Mouse (Mus musculus) stomach, embryonic 14.5 days (tissue): ENCODE results near the gene Esrp2. TPM values are rescaled to one million over a fixed set of nuclear protein-coding genes. Genes with fewer than 3 reads are reported as not detected.

Source experiments
- ATAC-seq: fragments of 200-750 bp; cut with Nextera tagmentation; 2 replicates; pipeline ENCODE4 v1.8.0; 2017; ENCODE audit warnings: low read depth, moderate TSS enrichment; ENCODE audit not compliant: insufficient number of reproducible peaks, insufficient read depth, low FRiP score
- H3K27ac ChIP-seq: fragments of 300-500 bp; sonication (generic); 2 replicates; pipeline ENCODE4 v1.5.1; 2014; ENCODE audit warnings: mild to moderate bottlenecking, low read length, moderate library complexity, mixed read lengths
- H3K27me3 ChIP-seq: fragments of 300-500 bp; sonication (generic); 2 replicates; pipeline ENCODE4 v1.6.1; 2014; ENCODE audit warnings: low read length, control low read depth, mixed read lengths; ENCODE audit not compliant: control insufficient read depth, insufficient read depth
- H3K36me3 ChIP-seq: fragments of 300-500 bp; sonication (generic); 2 replicates; pipeline ENCODE4 v1.6.1; 2014; ENCODE audit warnings: mild to moderate bottlenecking, control low read depth, low read length, moderate library complexity, mixed read lengths; ENCODE audit not compliant: control insufficient read depth, insufficient read depth
- H3K4me1 ChIP-seq: fragments of 300-500 bp; sonication (generic); 2 replicates; pipeline ENCODE4 v1.6.1; 2014; ENCODE audit warnings: low read length, control low read depth, mixed read lengths; ENCODE audit not compliant: control insufficient read depth, insufficient read depth
- H3K4me2 ChIP-seq: fragments of 300-500 bp; sonication (generic); replicated peaks from 2 replicates; pipeline ENCODE4 v1.6.1; 2014; ENCODE audit warnings: low read depth, low read length, control low read depth
- H3K4me3 ChIP-seq: fragments of 300-500 bp; sonication (generic); 2 replicates; pipeline ENCODE4 v1.5.1; 2014; ENCODE audit warnings: low read depth, low read length, control low read depth
- H3K9ac ChIP-seq: fragments of 300-500 bp; sonication (generic); replicated peaks from 2 replicates; pipeline ENCODE4 v1.6.1; 2014; ENCODE audit warnings: low read depth, mild to moderate bottlenecking, control low read depth, low read length, moderate library complexity, mixed read lengths
- H3K9me3 ChIP-seq: fragments of 300-500 bp; sonication (generic); 2 replicates; pipeline ENCODE4 v1.6.1; 2016; ENCODE audit warnings: low read depth, low read length, control low read depth; ENCODE audit not compliant: control insufficient read depth
- WGBS: fragments of 180-500 bp; shearing (Covaris S2); extraction: QIAGEN DNeasy Blood & Tissue Kit; methylation state at CpG from one replicate; pipeline ENCODE4 v1.1.7; 2014; 5-methylcytosine and 5-hydroxymethylcytosine counted together
- polyA plus RNA-seq: library from polyadenylated mRNA; unstranded; fragments of >200 nt; fragmentation: Nextera tagmentation; extraction: Ambion mirVana; gene quantifications from 2 replicates; pipeline ENCODE4 v1.2.1, GENCODE M21; 2014

Esrp2 gene
- polyA plus RNA-seq: 30.0 and 35.4 TPM in 2 replicates

GRCm38 (mm10) chr8:106136156-106137130 lies at the start of gene Esrp2:
TSS of gene Esrp2 (minus strand) at chr8:106136974.
- Histone ChIP-seq H3K4me2 (peak within 1 kb of the TSS; percentile 75), H3K27me3 (peaks cover 15% of the 10 kb centered on the region), H3K4me3 (peak within 1 kb of the TSS; percentile 39), H3K27ac (peak within 1 kb of the TSS; percentile 94), H3K4me1 (peaks cover 10% of the 10 kb centered on the region; the same call in 1 of the 2 replicates), H3K9ac (peak within 1 kb of the TSS; percentile 47), H3K9me3 (no peaks in the 10 kb centered on the region), H3K36me3 (peaks cover 15% of the 10 kb centered on the region)
- ATAC-seq: peak; percentile 73
- WGBS: 1% methylated on average over 75 of the region's 86 CpGs

GRCm38 (mm10) chr8:106186394-106186793 lies 49.6 kb upstream of the Esrp2 start:
- peaks cover 10% of the 10 kb centered on the region for H3K36me3 ChIP-seq
- H3K4me1 ChIP-seq: no peaks in the 10 kb centered on the region
- no peaks in the 10 kb centered on the region for H3K27me3 ChIP-seq
- H3K4me3 ChIP-seq: no peak overlapping the region
- no peak overlapping the region for H3K27ac ChIP-seq
- 94% methylated on average over 3 of the region's 3 CpGs for WGBS
- no peaks in the 10 kb centered on the region for H3K9me3 ChIP-seq
- H3K4me2 ChIP-seq: no peak overlapping the region
- no peak for ATAC-seq
- no peak overlapping the region for H3K9ac ChIP-seq

DNA sequence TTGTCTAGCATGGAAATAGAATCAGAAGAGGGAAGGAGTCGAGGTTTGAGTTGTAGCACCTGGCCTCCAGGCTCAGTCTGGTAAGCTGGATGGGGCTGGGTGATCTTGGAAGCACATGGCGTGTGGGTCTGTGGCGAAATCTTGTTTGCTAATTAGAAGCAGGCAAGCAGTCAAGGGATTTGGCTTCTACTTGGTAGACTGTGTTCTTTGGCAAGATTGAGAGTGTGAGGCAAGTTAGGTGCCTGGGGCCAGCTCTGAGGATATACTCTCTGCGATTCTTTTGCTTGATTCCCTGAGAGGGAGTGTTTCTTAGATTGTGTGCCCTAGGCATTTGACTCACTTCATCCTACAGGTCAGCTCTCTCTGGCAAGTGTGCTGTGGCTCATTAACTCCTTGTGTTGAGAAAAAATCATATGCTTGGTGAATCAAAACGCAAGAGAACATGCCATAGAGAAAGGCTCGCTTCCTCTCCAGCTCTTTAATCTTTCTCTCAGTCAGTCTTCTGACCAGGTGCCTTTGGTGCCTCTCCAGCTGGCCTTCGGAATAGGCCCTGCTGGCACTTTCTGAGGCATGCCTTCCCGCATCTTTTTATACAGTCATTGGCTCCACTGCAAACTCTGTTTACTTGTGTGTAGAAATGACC lies 49.0 kb upstream of the Esrp2 start:
- WGBS: 91% methylated on average over 8 of the region's 8 CpGs
- Histone ChIP-seq H3K4me3 (no peak overlapping the region), H3K9me3 (no peaks in the 10 kb centered on the region), H3K9ac (no peak overlapping the region), H3K4me1 (no peaks in the 10 kb centered on the region), H3K4me2 (no peak overlapping the region), H3K36me3 (peaks cover 10% of the 10 kb centered on the region), H3K27ac (no peak overlapping the region), H3K27me3 (no peaks in the 10 kb centered on the region)
- no peak for ATAC-seq

DNA sequence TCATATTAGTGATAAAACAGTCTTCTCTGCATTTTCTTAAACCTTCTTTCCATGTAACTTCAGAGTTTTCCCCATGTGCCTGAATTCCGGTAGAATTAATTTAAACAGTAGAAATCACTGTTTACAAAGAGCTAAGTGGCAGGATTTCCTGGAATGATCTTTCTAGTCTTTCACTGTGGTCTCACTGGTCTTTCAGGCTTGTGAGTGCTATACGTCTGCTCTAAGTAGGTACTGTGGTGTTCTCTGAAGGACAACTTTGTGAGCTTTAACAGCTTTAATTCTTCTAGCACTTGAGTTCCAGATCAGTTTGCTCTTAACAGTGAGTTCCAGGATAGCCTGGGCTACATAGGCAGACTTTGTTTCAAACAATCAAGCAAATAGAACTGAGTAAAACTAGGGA lies 41.7 kb upstream of the Esrp2 start:
- H3K9me3 ChIP-seq: no peaks in the 10 kb centered on the region
- peaks cover 13% of the 10 kb centered on the region; the same call in 1 of the 2 replicates for H3K4me1 ChIP-seq
- peaks cover 3% of the 10 kb centered on the region; the same call in 1 of the 2 replicates for H3K36me3 ChIP-seq
- H3K27ac ChIP-seq: no peak overlapping the region
- no peak overlapping the region for H3K4me3 ChIP-seq
- no peaks in the 10 kb centered on the region for H3K27me3 ChIP-seq
- WGBS: 25% methylated on average over 2 of the region's 2 CpGs
- no peak overlapping the region for H3K9ac ChIP-seq
- ATAC-seq: no peak
- H3K4me2 ChIP-seq: no peak overlapping the region

- peaks cover 3% of the 10 kb centered on the region; the same call in 1 of the 2 replicates for H3K36me3 ChIP-seq
- no peak for ATAC-seq
- peaks cover 13% of the 10 kb centered on the region; the same call in 1 of the 2 replicates for H3K4me1 ChIP-seq
- H3K27me3 ChIP-seq: no peaks in the 10 kb centered on the region
- no peak overlapping the region for H3K4me2 ChIP-seq
- H3K9ac ChIP-seq: no peak overlapping the region
- H3K9me3 ChIP-seq: no peaks in the 10 kb centered on the region
- H3K4me3 ChIP-seq: no peak overlapping the region
- H3K27ac ChIP-seq: no peak overlapping the region
- WGBS: 64% methylated on average over 1 of the region's 1 CpGs
These were observed 40.8 kb upstream of the Esrp2 start for GRCm38 (mm10) chr8:106177594-106177993.

GRCm38 (mm10) chr8:106176891-106177290 lies 40.1 kb upstream of the Esrp2 start:
- peaks cover 3% of the 10 kb centered on the region; the same call in 1 of the 2 replicates for H3K36me3 ChIP-seq
- 15% methylated on average over 1 of the region's 1 CpGs for WGBS
- no peak overlapping the region for H3K9ac ChIP-seq
- H3K27me3 ChIP-seq: no peaks in the 10 kb centered on the region
- H3K4me2 ChIP-seq: no peak overlapping the region
- no peak for ATAC-seq
- H3K4me3 ChIP-seq: no peak overlapping the region
- no peak overlapping the region for H3K27ac ChIP-seq
- H3K9me3 ChIP-seq: no peaks in the 10 kb centered on the region
- peaks cover 13% of the 10 kb centered on the region; the same call in 1 of the 2 replicates for H3K4me1 ChIP-seq

GRCm38 (mm10) chr8:106173566-106173965 lies 36.8 kb upstream of the Esrp2 start:
- ATAC-seq: no peak
- WGBS: 87% methylated on average over 3 of the region's 3 CpGs

GRCm38 (mm10) chr8:106169934-106170480 lies 33.2 kb upstream of the Esrp2 start:
- ATAC-seq: no peak
- Histone ChIP-seq H3K4me2 (peak overlapping the region; percentile 82), H3K4me3 (peak overlapping the region; percentile 77), H3K27ac (no peak overlapping the region), H3K36me3 (no peaks in the 10 kb centered on the region), H3K4me1 (peaks cover 3% of the 10 kb centered on the region; the same call in 1 of the 2 replicates), H3K9ac (0 out of 2 replicates have a peak overlapping the region, but pooled peaks have one; percentile 72), H3K27me3 (no peaks in the 10 kb centered on the region), H3K9me3 (no peaks in the 10 kb centered on the region)
- WGBS: 32% methylated on average over 6 of the region's 6 CpGs

More at GRCm38 (mm10) chr8:106173566-106173965, 36.8 kb upstream of the Esrp2 start:
- Histone ChIP-seq H3K4me1 (peaks cover 15% of the 10 kb centered on the region; the same call in 1 of the 2 replicates), H3K36me3 (no peaks in the 10 kb centered on the region), H3K9ac (no peak overlapping the region), H3K27me3 (no peaks in the 10 kb centered on the region), H3K4me2 (no peak overlapping the region), H3K9me3 (no peaks in the 10 kb centered on the region), H3K4me3 (no peak overlapping the region), H3K27ac (no peak overlapping the region)
